Mouse (Mus musculus): Measurements from ENCODE around the gene Rhog.

The Rhog gene

DNA sequence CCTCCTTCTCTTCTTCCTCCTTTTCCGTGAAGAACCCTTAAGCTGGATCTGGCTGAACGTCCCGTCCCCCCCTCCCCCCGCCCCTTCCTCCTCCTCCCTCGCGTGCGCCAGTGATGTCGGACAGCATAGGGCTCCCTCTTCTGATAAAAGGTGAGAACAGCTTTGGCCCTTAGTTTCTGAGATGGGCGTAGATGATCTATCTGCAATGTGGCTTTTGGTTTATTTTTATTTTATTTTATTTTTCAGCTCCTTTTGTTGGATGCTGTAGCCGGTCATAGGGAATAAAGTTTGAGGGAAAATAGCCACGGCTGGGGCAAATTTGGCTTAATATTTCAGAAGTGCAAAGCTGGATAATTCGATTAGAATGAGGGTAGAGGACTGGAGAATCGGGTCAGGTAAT is 33.5 kb downstream of the Rhog start:
- peak; percentile 77 for DNase-seq (ENCODE audit: low spot score)

DNA sequence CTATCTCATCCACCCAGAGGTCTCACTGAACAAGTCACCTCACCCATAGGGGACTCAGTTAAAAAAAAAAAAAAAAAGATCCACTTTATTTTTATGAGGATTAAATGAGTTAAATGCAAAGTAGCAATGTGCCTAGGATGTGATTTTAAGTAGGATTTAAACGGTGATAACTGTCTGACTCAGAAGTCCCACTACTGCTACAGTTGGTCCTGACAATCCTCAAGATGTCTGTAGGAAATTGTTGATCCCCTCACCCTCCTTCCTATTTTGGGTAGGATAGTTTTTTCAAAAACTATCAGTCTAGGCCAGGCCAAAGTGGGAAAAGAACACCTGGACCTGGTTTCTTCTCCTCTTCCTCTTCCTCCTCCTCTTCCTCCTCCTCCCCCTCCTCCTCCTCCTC is 34.0 kb downstream of the Rhog start:
- no peak for DNase-seq (ENCODE audit: low spot score)

DNA sequence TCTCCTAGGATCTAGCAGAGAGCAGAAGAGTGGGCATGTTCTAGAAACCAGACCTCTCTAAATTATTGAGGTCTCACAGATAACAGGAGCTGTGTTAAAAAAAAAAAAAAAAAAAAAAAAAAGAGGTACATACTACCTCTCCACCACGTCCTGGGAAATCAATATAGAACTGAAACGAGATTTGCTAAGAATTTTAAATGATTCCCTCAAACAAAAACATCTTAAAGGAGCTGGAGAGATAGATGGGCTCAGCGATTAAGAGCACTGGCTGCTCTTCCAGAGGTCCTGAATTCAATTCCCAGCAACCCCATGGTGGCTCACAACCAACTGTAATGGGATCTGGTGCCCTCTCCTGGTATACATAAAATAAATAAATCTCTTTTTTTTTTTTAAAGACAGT is 44.8 kb downstream of the Rhog start:
- no peak for DNase-seq (ENCODE audit: low spot score)

DNA sequence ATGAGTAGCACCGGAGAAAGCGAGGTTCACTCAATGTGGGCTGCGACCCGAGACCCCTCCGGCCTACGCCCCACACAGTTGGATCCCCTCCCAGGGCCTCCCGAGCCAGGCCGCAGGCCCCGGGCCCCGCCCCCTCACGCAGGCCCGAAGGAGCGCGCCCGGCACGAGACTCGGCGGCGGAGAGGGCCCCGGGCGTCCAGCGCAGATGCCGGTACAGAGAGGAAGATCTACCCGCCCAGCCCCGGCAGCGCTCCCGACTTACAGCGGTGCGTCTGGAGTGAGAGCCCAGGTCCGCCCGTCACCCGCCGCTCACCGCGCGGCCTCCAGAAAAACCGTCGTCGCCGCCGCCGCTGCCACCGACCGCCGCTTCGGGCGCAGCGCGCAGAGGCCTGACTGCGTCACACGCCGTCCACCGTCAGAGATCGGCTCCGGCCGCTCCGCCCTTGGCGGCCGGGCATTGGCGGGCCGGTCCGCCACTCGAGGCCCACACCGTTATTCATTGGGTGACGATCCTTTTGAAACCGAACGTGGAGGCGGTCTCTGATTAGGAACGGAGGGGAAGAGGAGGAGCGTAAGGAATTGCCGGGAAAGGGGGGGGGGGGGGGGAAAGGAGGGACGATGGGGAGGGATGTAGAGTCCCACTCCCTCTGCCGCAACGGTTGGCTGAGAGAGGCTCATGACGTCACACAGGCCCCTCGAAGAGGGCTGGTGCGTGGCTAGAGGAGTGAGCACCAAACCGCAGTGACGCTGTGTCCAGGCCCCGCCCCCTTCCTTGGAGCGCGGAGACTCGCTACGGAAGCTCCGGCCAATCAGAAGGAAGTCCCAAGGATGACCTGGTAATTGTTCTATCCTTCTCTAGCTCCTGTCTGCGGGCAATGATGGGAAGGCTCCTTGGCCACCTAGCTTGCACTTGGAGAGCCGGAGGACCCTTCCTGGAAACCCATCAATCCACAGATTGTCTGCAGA is 45.8 kb downstream of the Rhog start, which contains the start of the genes Nup98 and Pgap2:
TSS of gene Nup98 (minus strand) at position 421 of the 966 bp plus-strand sequence.
TSS of gene Pgap2 (plus strand) at position 453 of the 966 bp plus-strand sequence.
- DNase-seq (ENCODE audit: low spot score) = peak; percentile 99

DNA sequence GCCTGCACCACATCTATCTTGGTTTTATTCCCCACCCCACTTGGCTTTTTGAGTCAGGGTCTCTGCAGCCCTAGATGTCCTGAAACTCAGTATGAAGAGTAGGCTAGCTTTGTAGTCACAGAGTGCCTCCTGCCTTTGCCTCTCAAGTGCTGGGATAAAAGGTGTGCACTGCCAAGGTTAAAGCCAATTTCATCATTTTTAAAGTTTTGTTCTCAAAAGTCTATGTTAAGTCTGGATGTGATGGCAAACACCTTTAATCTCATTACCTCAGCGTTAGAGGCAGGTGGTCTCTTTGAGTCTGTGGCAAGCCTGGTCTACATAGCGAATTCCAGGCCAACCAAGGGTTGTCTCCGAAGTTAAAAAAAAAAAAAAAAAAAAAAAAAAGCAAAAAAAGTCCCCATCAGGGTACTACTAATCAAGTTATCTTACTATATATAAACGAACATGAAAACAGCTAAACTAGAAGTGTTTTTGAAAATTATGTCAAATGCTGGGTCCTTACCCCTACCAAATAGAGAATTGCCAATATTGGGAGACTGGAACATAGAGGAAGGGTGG is 47.0 kb downstream of the Rhog start:
- DNase-seq (ENCODE audit: low spot score) = no peak

DNA sequence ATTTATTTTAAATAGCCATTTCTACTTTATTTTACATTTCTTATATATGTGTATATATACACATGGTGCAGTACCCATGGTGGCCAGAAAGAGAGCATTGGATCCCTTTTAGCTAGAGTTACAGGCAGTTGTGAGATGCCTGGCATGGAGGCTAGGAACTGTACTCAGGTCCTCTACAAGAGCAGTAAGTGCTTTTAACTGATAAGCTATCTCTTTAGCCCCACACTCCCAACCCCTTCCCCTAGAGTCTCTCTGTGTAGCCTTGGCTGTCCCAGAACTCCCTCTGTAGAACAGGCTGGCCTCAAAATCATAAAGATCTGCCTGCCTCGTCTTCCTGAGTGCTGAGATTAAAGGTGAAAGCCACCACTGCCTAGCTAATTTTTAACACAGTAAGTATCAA is 50.2 kb downstream of the Rhog start:
- DNase-seq (ENCODE audit: low spot score) = no peak

DNA sequence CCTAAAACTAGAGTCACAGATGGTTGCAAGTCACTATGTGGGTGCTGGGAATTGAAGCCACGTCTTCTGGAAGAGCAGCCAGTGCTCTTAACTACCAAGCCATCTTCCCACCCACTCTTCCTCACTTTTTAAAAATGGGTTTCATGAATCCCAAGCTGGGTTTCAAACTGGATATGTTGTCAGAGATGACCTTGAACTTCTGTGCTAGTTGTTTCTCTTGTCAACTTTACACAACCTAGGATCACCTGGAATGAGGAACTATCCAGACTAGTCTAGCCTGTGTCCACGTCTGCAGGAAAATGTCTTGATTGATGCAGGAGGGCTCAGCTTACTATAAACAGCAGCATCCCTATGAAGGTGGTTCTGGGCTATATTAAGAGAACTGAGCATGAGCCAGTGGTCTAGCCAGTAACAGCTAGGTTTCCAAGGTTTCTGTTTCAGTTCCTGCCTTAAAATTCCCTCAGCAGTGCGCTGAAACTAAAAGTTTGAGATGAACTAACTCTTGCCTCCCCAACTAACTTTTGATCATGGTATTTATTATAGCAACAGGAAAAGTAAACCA is 51.5 kb downstream of the Rhog start:
- no peak for DNase-seq (ENCODE audit: low spot score)

DNA sequence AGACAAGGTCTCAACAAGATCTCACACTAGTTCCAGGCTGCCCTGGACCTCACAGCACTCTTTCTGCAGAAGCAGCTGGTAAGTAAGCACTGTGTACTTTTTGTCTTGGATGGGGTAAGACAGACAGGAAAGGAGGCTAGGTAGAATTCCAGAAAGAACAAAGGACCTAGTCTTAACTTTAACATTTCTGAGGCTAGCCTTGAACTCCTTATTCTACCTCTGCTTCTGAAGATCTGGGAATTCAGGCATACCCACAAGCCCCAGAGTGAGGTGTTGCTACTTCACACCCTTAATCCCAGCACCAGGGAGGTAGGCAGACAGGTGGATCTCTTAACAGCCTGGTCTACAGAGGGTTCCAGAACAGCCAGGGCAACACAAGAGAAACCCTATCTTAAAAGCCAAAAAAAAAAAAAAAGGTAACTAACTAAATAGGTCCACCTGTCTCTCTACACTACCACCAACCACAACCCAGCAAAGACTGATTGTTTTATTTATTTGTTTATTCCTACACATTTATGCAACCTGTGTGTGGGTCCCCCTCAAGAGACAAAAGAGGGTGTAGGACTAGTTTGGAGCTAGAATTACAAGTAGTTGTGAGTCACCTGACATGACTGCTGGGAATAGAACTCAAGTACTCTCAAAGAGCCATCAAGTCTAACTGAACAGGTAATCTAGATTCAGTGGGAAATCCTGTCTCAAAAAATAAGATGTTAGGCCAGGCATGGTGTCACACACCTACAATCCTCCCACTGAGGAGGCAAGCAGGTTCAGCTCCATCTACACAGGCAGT is 54.7 kb downstream of the Rhog start:
- no peak for DNase-seq (ENCODE audit: low spot score)

DNA sequence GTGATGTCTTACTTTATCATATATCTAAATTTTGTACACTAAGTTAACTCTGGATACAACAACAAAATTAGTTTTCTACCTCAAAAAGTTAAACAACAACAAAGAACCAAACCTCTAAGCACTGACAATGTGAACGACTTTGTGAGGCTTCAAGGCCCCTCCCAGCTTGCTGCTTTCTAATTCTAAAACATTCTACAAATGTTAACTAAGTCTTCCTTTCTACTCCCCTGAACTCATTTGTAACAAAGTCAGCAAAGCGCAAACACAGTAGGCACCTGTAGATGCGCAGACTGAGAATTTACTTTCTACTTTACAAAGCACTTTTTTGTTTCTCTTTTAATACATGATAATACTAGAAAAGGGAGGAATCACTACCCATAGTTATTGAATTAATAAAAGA is 55.3 kb downstream of the Rhog start:
- no peak for DNase-seq (ENCODE audit: low spot score)

DNA sequence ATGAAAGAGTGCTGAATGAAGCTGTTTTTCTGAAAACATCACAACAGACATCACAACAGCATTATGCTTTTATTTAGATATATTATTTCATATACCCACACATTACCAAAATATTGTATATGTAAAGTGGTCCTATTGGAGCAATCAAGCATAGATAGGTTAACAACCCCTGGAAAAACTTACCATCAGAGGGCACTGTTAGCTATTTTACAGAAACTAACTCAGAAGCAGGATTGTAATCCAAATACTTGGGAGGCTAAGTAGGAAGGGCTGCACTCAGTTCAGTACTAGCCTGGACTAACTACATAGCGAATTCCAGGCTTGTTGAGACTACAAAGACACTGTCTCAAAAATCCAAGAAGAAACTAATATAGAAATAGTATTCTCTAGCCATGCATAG is 63.5 kb downstream of the Rhog start:
- DNase-seq (ENCODE audit: low spot score) = no peak

Data from yolk sac, embryonic 10.5 days (tissue).